Mouse (Mus musculus) embryo, embryonic 10 days (tissue): Measurements from ENCODE around the gene Bcas3.
A peak's percentile ranks its signal among the peaks of the same experiment; 100 is the strongest.

ENCODE experiments used
- DNase-seq: peaks from one replicate; pipeline ENCODE4 v3.0.0-alpha.2; 2015; ENCODE audit warnings: low spot score

The Bcas3 gene

DNA sequence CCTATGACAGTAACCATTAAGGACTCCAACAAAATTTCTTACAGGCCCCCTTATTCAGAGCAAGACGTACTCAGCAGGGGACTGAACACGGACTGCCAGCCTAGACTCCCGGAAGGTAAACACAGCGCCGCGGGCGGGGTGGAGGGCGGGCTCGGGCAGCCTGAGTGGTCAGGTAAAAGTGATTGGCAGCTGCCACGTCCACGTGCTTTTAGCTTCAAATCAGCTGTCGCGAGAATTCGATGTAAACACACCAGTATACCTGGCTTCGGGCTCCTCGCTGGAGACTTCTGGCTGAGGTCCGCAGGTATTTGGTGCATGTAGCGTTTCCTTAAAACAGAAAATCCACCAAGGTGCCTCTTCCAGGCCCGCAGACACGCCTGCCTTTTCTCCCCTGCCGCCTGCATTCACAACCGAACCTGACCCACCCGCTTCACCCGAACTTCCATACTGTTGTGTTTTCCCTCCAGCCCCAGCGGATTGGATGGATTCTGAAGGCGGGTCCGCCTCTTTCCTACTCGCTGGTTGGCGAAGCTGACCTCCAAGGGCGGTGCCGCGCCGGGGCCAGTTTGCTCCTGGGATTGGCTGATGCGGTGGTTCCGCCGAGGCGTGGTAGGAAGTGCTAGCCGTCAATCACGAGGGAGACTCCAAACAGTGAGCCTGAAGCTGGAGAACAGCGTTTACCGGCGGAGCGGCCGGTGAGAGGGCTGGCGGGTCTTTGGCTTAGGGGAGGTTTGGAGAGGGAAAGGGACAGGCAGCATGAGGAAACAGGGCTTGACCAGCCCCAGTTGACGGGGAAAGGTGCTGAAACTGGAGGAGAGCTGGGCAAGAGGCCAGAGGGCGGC lies at the start of gene Bcas3:
TSS of gene Bcas3 (plus strand) at position 629 of the 842 bp plus-strand sequence.
- peak; percentile 99 for DNase-seq

- no peak for DNase-seq
Measured at GRCm38 (mm10) chr11:85306577-85307260, 46.2 kb upstream of the Bcas3 start.

DNA sequence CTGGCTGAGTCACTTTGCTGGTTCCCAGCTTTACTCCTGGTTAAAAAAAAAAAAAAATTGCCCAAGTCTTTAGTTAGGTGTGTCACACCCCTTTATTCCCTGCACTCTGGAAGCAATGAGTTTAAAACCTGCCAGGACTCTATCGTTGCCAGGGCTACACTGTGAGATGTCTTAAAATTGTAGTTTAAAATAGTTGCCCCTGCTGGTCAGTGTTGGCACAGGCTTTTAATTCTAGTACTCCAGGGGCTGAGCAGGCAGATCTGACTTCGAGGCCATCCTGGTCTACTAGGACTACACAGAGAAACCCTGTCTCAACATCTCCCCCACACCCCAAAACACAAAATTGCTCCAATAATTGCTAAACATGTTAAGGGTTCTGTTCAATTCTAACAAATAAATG lies 44.2 kb upstream of the Bcas3 start:
- DNase-seq = no peak

DNA sequence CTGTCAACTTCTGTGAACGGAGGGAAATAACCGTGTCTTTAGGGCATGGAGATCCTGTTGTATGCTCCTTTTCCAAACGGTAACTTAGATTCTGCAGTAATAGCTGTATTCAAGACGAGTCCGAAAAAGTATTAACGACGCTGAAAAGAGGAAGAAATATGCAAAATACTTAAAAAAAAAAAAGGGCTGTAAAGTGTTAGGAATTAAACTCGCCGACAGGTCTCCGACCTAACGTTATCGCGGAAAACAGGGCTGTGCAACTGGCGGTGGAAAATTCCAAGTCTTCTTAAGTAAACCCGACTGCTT lies 42.6 kb upstream of the Bcas3 start:
- no peak for DNase-seq

GRCm38 (mm10) chr11:85310713-85311574 lies 42.0 kb upstream of the Bcas3 start, which contains the start of gene Ppm1d:
Ppm1d (plus strand) TSS chr11:85311244.
- DNase-seq = peak; percentile 100

GRCm38 (mm10) chr11:85311645-85312490 lies 41.1 kb upstream of the Bcas3 start:
- DNase-seq = peak; percentile 78

GRCm38 (mm10) chr11:85312818-85313217 lies 40.1 kb upstream of the Bcas3 start:
- DNase-seq = peak; percentile 47

DNA sequence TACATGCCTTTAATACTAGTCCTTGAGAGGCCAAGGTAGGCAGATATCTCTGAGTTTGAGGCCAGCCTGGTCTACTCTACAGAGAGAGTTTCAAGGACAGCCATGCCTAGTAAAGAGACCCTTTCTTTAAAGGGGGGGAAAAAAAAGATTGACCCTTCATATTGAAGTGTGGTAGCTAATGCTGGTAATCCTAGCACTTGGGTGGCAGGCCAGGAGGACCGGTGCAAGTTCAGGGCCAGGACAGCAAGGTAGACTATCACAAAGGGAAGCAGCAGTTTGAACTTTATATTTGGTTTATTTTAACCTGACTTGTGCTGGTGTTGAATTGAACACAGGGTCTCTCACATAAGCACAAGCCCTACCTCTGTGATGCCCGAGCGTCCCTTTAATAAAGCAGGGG lies 39.6 kb upstream of the Bcas3 start:
- DNase-seq = no peak

- no peak for DNase-seq
Measured at GRCm38 (mm10) chr11:85323567-85324330, 29.2 kb upstream of the Bcas3 start.

GRCm38 (mm10) chr11:85328717-85329116 lies 24.2 kb upstream of the Bcas3 start:
- DNase-seq = no peak

DNA sequence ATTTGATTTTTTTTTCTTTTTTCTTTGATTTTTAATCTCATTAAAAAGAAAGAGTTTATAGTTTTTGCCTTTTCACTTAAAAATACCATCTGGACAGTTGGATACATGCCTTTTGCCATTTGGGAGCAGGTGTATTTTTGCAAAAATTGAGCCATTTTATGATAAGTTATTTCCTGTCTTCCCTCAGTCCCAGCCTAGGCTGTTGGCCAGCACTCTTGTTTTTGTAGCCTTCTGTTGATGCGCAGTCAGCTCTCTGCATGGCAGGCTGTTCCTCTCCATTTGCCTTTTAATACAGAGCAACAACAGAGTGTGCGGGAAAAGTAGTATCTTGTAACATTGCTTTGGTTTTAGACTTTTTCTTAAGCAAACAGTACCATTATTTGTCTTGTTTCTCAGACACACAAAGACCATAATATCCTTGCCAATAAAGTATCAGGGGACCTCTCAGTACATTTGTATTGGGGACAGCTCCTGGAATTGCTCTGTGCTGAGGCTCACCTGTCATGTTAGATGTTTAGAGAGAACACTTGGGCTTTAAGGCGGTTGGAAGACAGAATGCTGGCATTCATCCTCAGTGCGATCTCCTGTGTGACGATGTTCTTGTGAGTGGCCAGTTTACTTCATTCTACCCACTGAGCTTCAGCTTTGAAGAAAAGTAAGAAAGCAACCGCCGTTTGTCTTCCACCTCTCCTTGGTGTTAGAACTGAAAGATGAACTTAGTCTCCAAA lies 23.6 kb upstream of the Bcas3 start:
- no peak for DNase-seq

- peak; percentile 54 for DNase-seq
Measured at GRCm38 (mm10) chr11:85334778-85335177, 18.2 kb upstream of the Bcas3 start.

GRCm38 (mm10) chr11:85339173-85339831 lies 13.7 kb upstream of the Bcas3 start:
- peak; percentile 9 for DNase-seq

DNA sequence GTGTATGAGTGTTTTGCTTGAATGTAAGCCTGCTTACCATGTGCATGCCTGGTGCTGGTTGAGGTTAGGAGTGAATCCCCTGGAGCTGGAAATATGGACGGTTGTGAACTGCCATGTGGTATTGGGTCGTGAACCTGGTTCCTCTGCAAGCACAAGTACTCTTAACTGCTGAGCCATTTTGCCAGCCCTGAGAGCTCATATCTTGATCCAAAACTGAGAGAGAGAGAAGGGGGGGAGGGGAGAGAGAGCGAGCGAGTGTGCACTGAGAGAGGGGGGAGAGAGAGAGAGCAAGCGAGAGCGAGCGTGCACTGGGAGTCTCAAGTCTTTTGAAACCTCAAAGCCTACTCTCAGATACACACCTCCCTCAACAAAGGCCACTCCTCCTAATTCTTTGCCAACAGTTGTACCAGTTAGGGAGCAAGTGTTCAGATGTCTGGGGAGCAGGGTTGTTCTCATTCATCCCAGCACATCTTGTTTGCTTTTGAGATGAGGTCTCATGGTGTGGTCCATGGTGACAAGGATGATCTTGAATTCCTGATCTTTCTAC lies 12.8 kb upstream of the Bcas3 start:
- no peak for DNase-seq

DNA sequence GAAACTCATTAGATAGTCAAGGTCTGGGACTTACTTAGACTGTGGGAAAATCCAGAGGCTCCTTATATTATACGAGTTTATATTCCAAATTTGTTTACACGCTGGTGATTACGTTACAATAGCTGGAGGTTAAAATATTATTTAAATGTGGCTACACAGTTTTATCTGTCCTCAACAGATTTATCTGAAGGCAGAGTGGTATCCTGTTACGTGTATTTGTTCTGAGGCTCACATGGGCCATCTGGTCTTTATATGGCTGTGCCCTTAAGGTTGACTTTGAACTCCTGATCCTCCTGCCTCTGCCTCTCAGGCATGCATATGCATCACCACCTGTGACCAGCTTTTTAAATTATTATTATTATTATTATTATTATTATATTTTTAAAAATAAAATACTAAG lies 852 bp downstream of the Bcas3 start:
- no peak for DNase-seq

GRCm38 (mm10) chr11:85359641-85360040 lies 6.7 kb downstream of the Bcas3 start:
- no peak for DNase-seq

DNA sequence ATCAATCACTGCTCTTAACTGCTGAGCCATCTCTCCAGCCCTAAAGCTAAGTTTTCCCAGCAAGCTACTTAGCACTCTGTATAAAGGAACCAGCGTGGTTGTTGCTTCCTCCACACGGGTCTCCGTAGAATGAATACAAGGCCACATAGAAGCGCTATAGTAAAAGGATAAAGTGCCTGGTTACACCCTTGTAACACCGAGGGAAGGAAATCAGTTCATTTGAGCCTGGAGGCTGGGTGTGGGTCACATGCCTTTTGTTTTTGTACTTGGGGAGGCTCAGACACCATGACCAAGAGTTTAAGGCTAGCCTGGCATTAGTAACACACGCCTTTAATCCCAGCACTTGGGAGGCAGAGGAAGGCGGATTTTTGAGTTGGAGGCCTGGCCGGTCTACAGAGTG lies 8.7 kb downstream of the Bcas3 start:
- DNase-seq = no peak

GRCm38 (mm10) chr11:85366168-85366567 lies 13.2 kb downstream of the Bcas3 start:
- no peak for DNase-seq

- DNase-seq = no peak
Measured at GRCm38 (mm10) chr11:85367823-85368222, 14.9 kb downstream of the Bcas3 start.
